Mouse (Mus musculus) kidney, adult 2 months (tissue): Measurements from ENCODE around the gene Adra2c.

ENCODE experiments used
- CTCF ChIP-seq: fragments of 200-500 bp; conservative IDR thresholded peaks from 2 replicates; pipeline ENCODE4 v1.5.1; 2011; ENCODE audit warnings: low read depth, mild to moderate bottlenecking, control low read depth, low read length, moderate library complexity, mixed read lengths; ENCODE audit not compliant: insufficient read depth, insufficient read length
- POLR2A ChIP-seq: fragments of 200-500 bp; IDR thresholded peaks from one replicate; pipeline ENCODE4 v1.6.1; 2011; ENCODE audit warnings: low read depth, low read length, control low read depth

GRCm38 (mm10) chr5:35278019-35278418 lies at the start of gene Adra2c:
- TF ChIP-seq POLR2A (no peak), CTCF (no peak)
